Mouse (Mus musculus): ENCODE results near the gene Gm340.

- no peak for TF ChIP-seq CTCF (IDR thresholded peaks at IDR 0.05; ENCODE audit: control insufficient read depth, insufficient read depth, insufficient replicate concordance, low read depth, low read length)
- TF ChIP-seq POLR2A (IDR thresholded peaks at IDR 0.05; ENCODE audit: control insufficient read depth, low read depth, low read length): no peak
These were observed 33.5 kb downstream of the Gm340 start for GRCm38 (mm10) chr19:41615606-41616224.

All from testis, adult 2 months (tissue).